Mouse (Mus musculus) adrenal gland, adult 2 months (tissue): ENCODE measurements around the gene Ifrd2. TPM values are rescaled to one million over a fixed set of nuclear protein-coding genes. Genes with fewer than 3 reads are reported as not detected.
"Not testable (repeated sequence)": the region's sequence is repeated elsewhere in the genome, so short reads cannot be mapped to it uniquely, and the experiment has no call there.

Experiments used
- DNase-seq: peaks from one replicate; pipeline ENCODE4 v3.0.0; 2021
- polyA plus RNA-seq: library from polyadenylated mRNA; depleted of rRNA; stranded (reverse); fragments of >200 nt; gene quantifications from 2 replicates; pipeline ENCODE4 v1.2.3, GENCODE M21; 2012
- total RNA-seq, 2 experiments: library from RNA; stranded (reverse); gene quantifications; 2 replicates each; pipeline ENCODE4 v1.2.3; 2021

The Ifrd2 gene
- total and polyA plus RNA-seq, 3 experiments: 36.0 to 80.0 (median 41.7) TPM

DNA sequence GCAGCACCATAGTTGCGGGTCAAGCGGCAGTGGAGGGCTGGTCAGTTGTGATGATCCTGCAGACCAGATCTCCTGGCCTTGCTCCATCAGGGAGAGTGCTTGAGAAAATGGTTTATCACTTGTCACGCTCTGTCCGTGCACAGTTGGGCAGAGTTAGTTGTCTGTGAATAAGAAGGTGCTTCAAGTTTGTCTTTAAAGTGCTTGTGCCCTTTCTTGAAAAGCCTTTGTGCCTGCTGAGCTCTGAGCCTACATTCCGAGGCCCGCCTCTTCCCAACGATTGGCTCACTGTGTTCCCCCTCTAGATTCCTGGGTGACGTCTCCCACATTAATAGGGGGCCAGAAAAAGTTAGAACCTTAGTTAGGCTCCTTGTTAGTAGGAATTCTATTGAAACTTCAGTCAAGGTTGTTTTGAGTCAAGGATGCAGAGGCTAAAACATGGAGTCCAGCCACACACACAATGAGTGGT lies 35.5 kb upstream of the Ifrd2 start:
- DNase-seq: no peak

- DNase-seq: no peak
These were observed 34.6 kb upstream of the Ifrd2 start for GRCm38 (mm10) chr9:107552690-107553393.

DNA sequence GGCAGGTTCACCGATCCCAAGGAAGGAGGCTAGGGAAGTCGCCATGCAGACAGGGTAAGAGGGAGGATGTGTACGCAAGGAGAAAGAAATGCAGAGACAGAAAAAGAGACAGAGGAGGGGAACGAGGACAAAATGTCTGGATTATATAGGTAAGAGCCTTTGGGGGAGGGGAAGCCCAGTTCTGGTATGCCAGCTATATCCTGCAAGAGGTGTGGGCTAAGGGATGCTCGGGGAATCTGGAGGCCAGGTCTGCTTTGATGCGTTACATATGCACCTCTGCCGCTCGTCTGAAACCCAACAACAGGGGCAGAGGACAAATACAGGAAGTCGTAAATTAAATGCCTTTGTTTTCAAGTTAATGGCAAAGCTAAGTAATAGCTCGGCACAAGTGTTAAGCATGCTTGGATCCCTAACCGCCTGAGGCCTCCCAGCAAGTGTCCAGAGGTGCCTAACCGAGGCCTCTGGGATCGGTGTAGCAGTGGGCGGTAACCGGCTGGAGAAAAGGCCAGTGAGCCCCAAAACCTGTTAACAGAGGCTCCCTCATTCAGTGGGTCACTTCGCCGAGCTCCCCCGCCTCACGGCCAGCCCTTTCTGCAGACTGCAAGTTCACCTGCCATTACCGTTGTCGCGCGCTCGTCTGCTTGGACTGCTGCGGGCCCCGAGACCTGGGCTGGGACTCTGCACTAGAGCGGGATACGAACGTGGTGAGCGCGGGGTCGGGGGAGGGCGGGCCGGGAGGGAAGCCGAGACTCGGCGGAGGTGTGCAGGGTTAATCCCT lies 33.7 kb upstream of the Ifrd2 start:
- peak; percentile 64 for DNase-seq

DNA sequence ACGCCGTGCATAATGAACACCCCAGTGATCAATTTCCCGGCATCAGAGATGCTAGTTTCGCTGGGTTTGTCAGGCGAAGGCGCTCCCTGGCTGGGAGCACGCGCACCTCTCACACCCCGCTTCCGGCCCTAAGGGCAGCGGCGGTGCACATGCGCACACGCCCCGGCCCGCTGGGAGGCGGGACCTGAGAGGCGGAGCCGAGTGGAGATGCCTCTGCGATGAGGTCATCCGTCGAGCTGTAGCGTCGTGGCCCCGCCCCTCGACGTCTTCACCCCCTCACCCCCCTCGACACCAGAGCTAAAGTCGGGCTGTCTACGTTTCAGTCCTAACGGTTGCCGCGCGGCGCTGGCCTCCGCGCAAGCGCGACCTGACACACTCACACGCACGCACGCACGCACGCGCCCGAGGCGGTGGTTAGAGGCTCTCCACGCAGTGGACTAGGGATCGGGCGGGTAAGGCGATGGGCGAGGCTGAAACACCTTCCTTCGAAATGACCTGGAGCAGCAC lies 33.1 kb upstream of the Ifrd2 start:
- DNase-seq: peak; percentile 97

DNA sequence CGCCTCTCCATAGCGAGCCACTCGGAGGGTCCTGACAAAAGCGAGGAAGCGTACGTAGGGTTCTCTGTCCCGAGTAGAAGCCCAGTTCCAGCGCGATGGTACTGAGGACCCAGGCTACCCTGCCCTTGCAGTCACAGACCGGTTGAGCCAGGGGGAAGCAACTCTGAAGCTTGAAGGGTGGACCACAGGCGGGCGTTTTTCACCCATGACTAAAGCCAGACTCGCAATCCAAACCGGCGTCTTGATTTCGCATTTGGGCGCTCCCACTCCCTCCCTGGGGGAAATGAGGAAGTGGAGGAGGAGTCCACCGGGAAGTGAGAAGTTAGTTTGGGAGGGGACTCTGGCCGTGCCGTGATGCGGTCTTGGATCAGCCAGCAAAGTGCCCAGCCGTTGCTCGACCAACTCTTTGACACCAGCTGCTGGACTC lies 32.4 kb upstream of the Ifrd2 start:
- peak; percentile 77 for DNase-seq

- DNase-seq: no peak
These were observed 31.7 kb upstream of the Ifrd2 start for GRCm38 (mm10) chr9:107555701-107556100.

- DNase-seq: no peak
These were observed 31.1 kb upstream of the Ifrd2 start for GRCm38 (mm10) chr9:107556346-107556745.

GRCm38 (mm10) chr9:107563029-107563581 lies 24.3 kb upstream of the Ifrd2 start, which contains the start of gene Tusc2:
Gene Tusc2 (plus strand): TSS chr9:107563255.
- peak; percentile 97 for DNase-seq

- not testable (repeated sequence) for DNase-seq
These were observed 21.9 kb upstream of the Ifrd2 start for GRCm38 (mm10) chr9:107565556-107565955.

DNA sequence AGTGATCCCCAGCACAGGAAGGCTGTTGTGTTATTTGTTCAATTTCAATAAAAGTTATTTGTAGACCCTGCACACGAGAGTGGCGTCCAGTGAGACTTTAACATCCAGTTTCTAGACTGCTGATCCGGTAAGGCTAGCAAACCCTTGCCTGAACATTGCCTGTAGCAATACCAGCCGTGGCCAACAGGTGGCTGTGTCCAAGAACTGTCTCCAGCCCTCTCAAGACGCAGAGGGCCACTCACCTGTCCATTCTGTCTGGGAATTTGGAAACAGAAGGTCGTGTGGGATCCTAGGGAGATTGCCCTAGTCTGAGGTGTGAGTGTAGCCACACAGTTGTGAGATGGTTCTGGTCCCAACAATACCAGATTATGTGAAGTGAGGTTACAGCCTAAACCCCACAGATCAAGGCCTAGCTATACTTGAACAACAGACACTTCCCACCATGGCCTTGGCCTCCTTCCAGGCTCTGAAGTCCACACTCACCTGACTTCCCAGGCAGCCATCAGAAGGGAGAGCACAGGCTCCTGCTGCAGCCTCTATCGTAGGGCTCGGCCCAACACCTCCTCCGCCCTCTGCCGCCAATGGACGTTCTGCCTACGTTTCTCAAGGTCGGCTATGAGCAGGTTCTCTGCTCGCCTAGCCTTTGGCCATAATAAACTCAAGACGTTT lies 21.3 kb upstream of the Ifrd2 start:
- DNase-seq: peak; percentile 88

DNA sequence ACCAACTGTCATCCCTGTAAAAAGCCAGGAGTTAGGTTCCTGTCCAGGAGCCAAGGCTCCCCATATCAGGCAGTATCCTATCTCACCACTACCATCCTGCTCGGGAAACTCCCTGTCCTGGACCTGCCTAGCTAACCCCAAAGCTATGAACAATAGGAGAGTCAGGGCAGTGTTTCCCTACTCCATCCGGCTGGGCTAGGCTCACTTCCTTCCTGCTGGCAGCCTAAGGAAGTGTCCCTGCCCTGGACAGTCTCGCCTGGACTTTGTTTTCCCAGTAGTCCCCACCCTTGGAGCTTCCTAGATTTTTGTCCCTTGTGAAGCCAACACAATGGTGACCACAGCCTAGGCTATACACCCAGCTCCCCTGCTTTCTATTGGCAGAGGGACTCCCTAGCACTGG lies 20.6 kb upstream of the Ifrd2 start:
- peak; percentile 61 for DNase-seq

- DNase-seq: peak; percentile 76
These were observed 19.6 kb upstream of the Ifrd2 start, which contains the start of gene Hyal2 for GRCm38 (mm10) chr9:107567702-107568319. Gene Hyal2 (plus strand): TSS chr9:107567945.

DNA sequence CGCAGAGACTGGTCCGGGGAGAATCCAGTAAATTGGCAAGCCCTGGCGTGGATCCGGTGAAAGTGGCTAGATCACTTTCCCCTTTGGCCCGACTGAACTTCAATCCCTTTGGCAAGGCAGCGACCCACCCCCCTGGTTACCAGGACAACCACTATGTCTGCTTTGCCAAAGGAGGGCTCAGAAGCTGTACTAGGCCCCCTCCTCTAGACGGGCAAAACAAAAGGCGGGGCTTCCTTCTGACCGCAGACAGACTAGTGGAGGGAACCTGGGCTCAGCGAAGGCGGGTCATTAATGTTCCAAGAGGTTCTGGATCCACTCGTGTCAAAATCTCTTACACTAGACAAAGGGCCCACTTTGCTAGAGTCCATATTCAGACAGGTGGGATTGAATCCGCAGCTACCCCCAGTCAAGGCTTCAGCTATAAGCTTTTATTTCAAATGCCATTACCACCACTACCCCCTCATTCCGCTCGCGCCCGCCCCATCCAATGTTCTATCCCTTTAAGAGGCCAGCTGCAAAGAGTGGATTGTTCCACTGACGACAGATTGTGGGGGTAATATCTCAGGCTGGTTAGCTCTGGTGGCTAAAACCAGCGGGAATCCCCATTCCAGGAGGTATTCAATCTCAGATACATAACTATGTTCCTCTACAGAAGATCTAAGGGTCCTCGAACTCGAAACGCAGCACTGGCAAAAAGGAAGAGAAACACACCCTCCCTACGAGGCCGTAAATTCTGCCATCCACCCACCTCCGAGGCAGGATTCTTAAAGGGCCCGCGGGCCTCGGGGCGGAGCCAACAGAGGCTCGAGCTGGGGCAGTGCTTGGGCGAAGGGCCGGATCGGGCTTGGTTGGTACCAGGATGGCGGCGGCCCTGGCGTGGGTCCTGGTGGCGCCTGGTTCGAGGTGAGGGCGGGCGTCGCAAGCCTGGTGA lies 18.8 kb upstream of the Ifrd2 start:
- peak; percentile 91 for DNase-seq

- no peak for DNase-seq
These were observed 18.2 kb upstream of the Ifrd2 start for GRCm38 (mm10) chr9:107569270-107569669.

- DNase-seq: no peak
These were observed 17.4 kb upstream of the Ifrd2 start for GRCm38 (mm10) chr9:107570016-107570415.

DNA sequence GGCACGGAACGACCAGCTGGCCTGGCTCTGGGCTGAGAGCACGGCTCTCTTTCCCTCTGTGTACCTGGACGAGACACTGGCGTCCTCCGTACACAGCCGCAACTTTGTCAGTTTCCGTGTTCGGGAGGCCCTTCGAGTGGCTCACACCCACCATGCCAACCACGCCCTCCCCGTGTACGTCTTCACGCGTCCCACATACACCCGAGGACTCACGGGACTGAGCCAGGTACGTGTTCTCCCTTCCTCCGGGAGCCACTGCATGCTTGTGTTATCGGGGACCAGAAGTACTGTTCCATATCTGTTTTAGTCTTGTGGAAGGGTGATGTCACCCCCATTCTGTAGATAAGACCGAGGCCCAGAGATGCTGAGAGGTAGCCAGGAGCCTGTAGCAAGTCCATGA lies 16.6 kb upstream of the Ifrd2 start:
- no peak for DNase-seq

DNA sequence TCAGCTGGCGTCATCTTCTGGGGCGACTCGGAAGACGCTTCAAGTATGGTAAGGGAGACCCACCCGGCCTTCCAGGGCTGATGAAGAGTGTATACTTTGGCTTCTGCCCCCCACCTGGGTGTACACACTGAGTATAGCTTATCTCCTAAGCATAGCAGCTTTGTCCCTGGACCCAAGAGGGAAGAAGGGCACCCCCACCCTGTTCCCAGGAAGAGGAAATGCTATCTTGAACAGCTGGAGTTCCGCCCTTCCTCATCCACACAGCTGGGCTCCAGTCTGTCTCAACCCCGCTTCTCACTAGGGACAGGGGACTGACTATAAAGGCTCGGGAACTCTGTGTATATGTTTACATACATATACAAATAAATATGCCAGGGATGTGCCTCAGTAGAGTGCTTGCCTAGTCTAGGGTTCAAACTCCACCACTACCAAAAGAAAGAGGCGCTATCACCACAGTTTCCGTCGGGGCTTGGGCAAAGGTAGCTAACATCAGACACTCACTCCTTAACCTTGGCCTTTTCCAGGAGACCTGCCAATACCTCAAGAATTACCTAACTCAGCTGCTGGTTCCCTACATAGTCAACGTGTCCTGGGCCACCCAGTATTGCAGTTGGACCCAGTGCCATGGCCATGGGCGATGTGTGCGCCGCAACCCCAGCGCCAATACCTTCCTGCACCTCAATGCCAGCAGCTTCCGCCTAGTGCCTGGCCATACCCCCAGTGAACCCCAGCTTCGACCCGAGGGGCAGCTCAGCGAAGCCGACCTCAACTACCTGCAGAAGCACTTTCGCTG lies 15.7 kb upstream of the Ifrd2 start:
- DNase-seq: no peak

- no peak for DNase-seq
These were observed 15.1 kb upstream of the Ifrd2 start for GRCm38 (mm10) chr9:107572327-107572662.

DNA sequence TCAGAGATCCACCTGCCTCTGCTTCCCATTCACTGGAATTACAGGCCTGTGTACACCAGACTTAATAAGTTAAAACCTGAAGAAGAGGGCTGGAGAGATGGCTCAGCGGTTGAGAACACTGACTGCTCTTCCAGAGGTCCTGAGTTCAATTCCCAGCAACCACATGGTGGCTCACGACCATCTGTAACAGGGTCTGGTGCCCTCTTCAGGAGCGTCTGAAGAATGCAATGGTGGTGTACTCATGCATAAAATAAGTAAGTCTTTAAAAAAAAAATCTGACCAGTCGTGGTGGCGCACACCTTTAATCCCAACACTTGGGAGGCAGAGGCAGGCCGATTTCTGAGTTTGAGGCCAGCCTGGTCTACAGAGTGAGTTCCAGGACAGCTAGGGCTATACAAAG lies 13.7 kb upstream of the Ifrd2 start:
- DNase-seq: not testable (repeated sequence)
